Mouse (Mus musculus): ENCODE results near the gene Akap12. TPM values are rescaled to one million over a fixed set of nuclear protein-coding genes. Genes with fewer than 3 reads are reported as not detected.
A peak's percentile ranks its signal among the peaks of the same experiment; 100 is the strongest.

Gene Akap12
- polyA plus RNA-seq, 1 experiment from 2014 or later = 50.9 TPM

DNA sequence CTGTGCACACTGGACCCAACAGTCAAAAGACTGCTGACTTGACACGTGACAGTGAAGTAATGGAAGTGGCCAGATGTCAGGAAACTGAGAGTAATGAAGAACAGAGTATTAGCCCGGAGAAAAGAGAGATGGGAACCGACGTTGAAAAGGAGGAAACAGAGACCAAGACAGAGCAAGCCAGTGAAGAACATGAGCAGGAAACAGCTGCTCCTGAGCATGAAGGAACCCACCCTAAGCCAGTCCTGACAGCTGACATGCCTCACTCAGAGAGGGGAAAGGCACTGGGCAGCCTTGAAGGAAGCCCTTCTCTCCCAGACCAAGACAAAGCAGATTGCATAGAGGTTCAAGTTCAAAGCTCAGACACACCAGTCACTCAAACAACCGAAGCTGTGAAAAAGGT, 90.5 kb downstream of the Akap12 start:
- H3K27ac ChIP-seq (ENCODE audit: low read depth) = no peak overlapping the region
- DNase-seq (ENCODE audit: low spot score) = no peak
- no peaks in the 10 kb centered on the region for H3K27me3 ChIP-seq (replicated peaks; ENCODE audit: control insufficient read depth, insufficient read depth, low read length)
- ATAC-seq (replicated peaks; ENCODE audit: low FRiP score, low TSS enrichment, low read depth) = no peak
- H3K9ac ChIP-seq (ENCODE audit: low read length) = no peak overlapping the region
- H3K4me1 ChIP-seq (replicated peaks; ENCODE audit: control insufficient read depth, insufficient read depth, low read length) = no peaks in the 10 kb centered on the region
- H3K9me3 ChIP-seq (ENCODE audit: control insufficient read depth, low read length) = no peaks in the 10 kb centered on the region
- H3K36me3 ChIP-seq (ENCODE audit: control insufficient read depth, insufficient read depth, low read length) = peaks cover 65% of the 10 kb centered on the region
- no peak overlapping the region for H3K4me3 ChIP-seq (ENCODE audit: low read depth, low read length)
- 79% methylated on average over 5 of the region's 5 CpGs for WGBS
- no peak overlapping the region for H3K4me2 ChIP-seq (ENCODE audit: low read length)

DNA sequence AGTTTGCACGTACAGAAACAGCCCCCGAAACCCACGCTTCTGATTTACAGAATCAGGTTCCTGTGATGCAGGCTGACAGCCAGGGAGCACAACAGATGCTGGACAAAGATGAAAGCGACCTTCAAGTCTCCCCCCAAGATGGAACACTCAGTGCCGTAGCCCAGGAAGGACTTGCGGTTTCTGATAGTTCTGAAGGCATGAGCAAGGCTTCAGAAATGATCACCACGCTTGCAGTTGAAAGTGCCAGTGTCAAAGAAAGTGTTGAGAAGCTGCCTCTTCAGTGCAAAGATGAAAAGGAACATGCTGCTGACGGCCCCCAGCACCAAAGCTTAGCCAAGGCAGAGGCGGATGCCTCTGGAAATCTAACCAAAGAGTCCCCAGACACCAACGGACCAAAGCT, 91.3 kb downstream of the Akap12 start:
- Histone ChIP-seq H3K4me1 (replicated peaks; ENCODE audit: control insufficient read depth, insufficient read depth, low read length) (no peaks in the 10 kb centered on the region), H3K27ac (ENCODE audit: low read depth) (no peak overlapping the region), H3K36me3 (ENCODE audit: control insufficient read depth, insufficient read depth, low read length) (peaks cover 65% of the 10 kb centered on the region)

DNA sequence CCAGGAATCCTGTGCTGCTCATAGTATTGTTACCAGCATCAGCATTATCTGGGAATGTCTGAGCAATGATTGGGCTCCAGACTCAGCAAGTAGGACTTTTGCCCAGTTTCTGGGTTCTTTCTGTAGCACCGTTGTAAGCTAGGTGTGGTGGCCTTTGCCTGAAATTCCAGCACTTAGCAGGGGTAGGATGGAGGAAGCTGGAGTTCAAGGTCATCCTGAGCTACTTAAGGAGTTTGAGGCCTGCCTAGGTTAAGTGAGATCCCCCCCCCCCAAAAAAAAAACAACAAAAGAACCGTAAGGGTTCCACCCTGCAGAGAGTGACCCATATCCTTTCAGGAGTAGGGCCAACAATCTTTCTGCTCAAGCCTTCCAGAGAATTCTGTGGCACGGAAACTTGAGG, 98.4 kb downstream of the Akap12 start:
- Histone ChIP-seq H3K36me3 (ENCODE audit: control insufficient read depth, insufficient read depth, low read length) (peaks cover 38% of the 10 kb centered on the region), H3K4me2 (ENCODE audit: low read length) (no peak overlapping the region), H3K9me3 (ENCODE audit: control insufficient read depth, low read length) (peaks cover 6% of the 10 kb centered on the region; the same call in 1 of the 2 replicates), H3K4me3 (ENCODE audit: low read depth, low read length) (no peak overlapping the region), H3K4me1 (replicated peaks; ENCODE audit: control insufficient read depth, insufficient read depth, low read length) (no peaks in the 10 kb centered on the region), H3K27me3 (replicated peaks; ENCODE audit: control insufficient read depth, insufficient read depth, low read length) (no peaks in the 10 kb centered on the region), H3K9ac (ENCODE audit: low read length) (no peak overlapping the region), H3K27ac (ENCODE audit: low read depth) (no peak overlapping the region)
- DNase-seq (ENCODE audit: low spot score) (no peak), ATAC-seq (replicated peaks; ENCODE audit: low FRiP score, low TSS enrichment, low read depth) (no peak)
- 85% methylated on average over 3 of the region's 3 CpGs for WGBS

More for the DNA sequence above, 91.3 kb downstream of the Akap12 start:
- WGBS = 93% methylated on average over 10 of the region's 10 CpGs
- ATAC-seq (replicated peaks; ENCODE audit: low FRiP score, low TSS enrichment, low read depth) (no peak), DNase-seq (ENCODE audit: low spot score) (no peak)
- Histone ChIP-seq H3K4me3 (ENCODE audit: low read depth, low read length) (no peak overlapping the region), H3K4me2 (ENCODE audit: low read length) (no peak overlapping the region), H3K9me3 (ENCODE audit: control insufficient read depth, low read length) (peaks cover 2% of the 10 kb centered on the region; the same call in 1 of the 2 replicates), H3K9ac (ENCODE audit: low read length) (no peak overlapping the region), H3K27me3 (replicated peaks; ENCODE audit: control insufficient read depth, insufficient read depth, low read length) (no peaks in the 10 kb centered on the region)

DNA sequence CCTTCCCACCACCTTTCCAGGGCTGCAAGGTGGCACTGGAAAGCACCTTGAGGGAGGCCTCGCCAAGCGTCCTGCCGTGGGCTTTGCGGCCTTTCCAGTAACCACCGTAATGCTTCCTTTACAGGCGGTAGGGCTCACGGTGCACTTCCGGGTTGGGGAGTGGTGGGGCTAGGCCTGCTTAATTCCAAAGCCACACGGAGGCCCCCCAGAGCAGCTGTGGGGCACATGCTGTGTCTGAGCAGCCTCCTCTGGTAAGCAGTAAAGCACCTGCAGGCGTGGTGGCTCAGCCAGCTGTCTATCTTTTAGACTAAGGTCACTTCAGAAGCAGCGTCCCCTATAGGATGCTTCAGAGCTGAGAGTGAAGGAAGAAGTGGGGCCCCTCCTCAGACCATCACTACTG, 103.9 kb downstream of the Akap12 start:
- no peaks in the 10 kb centered on the region for H3K27me3 ChIP-seq (replicated peaks; ENCODE audit: control insufficient read depth, insufficient read depth, low read length)
- no peak overlapping the region for H3K4me2 ChIP-seq (ENCODE audit: low read length)
- peaks cover under 1% of the 10 kb centered on the region; the same call in 1 of the 2 replicates for H3K4me1 ChIP-seq (replicated peaks; ENCODE audit: control insufficient read depth, insufficient read depth, low read length)
- no peak overlapping the region for H3K9ac ChIP-seq (ENCODE audit: low read length)
- 91% methylated on average over 11 of the region's 11 CpGs for WGBS
- DNase-seq (ENCODE audit: low spot score) (no peak), ATAC-seq (replicated peaks; ENCODE audit: low FRiP score, low TSS enrichment, low read depth) (no peak)
- no peak overlapping the region for H3K4me3 ChIP-seq (ENCODE audit: low read depth, low read length)
- H3K27ac ChIP-seq (ENCODE audit: low read depth) = no peak overlapping the region
- H3K9me3 ChIP-seq (ENCODE audit: control insufficient read depth, low read length) = no peaks in the 10 kb centered on the region
- peaks cover 49% of the 10 kb centered on the region for H3K36me3 ChIP-seq (ENCODE audit: control insufficient read depth, insufficient read depth, low read length)

DNA sequence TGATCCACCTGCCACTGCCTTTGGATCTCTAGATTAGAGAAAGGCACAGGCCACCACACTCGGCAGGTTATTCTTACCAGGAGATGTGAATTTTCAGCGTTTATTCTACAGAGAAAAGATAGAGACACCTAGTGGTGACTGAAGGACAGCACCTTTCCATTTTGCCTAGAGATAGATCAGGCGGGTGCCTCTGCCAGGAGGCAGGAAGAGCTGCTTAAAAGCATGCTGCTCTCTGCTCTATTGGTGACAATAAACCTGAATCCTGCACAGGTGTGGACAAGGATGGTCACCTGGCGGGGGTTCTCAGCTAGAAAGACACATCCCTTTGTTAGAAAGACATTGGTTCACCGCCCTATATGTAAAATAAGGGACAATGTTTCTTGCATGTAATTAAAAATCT, 105.8 kb downstream of the Akap12 start:
- Histone ChIP-seq H3K36me3 (ENCODE audit: control insufficient read depth, insufficient read depth, low read length) (peaks cover 39% of the 10 kb centered on the region), H3K4me3 (ENCODE audit: low read depth, low read length) (no peak overlapping the region), H3K27me3 (replicated peaks; ENCODE audit: control insufficient read depth, insufficient read depth, low read length) (no peaks in the 10 kb centered on the region), H3K9me3 (ENCODE audit: control insufficient read depth, low read length) (no peaks in the 10 kb centered on the region), H3K9ac (ENCODE audit: low read length) (no peak overlapping the region), H3K27ac (ENCODE audit: low read depth) (no peak overlapping the region), H3K4me1 (replicated peaks; ENCODE audit: control insufficient read depth, insufficient read depth, low read length) (peaks cover 14% of the 10 kb centered on the region), H3K4me2 (ENCODE audit: low read length) (no peak overlapping the region)
- ATAC-seq (replicated peaks; ENCODE audit: low FRiP score, low TSS enrichment, low read depth) (no peak), DNase-seq (ENCODE audit: low spot score) (no peak)
- 44% methylated on average over 5 of the region's 5 CpGs for WGBS

DNA sequence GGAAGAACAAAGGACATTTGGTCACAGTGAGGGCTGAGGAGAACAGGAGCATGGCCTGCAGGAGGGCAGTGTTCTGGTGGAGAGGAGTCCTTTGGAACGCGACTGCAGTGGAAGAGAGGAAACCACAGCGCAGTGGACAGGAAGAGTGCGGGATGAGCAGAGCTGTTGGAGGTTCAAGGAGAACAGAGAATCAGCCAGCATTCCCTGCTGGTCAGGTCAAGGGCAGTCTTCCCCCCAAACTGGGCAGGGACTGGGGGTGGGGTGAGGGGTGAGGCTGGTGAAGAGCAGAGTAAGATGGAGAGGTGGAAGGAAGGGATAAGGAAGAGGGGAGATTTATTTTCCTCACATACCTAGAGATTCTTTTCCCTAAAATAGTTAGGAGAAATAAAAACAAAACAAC, 107.4 kb downstream of the Akap12 start:
- Histone ChIP-seq H3K4me2 (ENCODE audit: low read length) (no peak overlapping the region), H3K4me1 (replicated peaks; ENCODE audit: control insufficient read depth, insufficient read depth, low read length) (peaks cover 16% of the 10 kb centered on the region), H3K4me3 (ENCODE audit: low read depth, low read length) (no peak overlapping the region), H3K9ac (ENCODE audit: low read length) (no peak overlapping the region), H3K27ac (ENCODE audit: low read depth) (no peak overlapping the region), H3K9me3 (ENCODE audit: control insufficient read depth, low read length) (no peaks in the 10 kb centered on the region), H3K36me3 (ENCODE audit: control insufficient read depth, insufficient read depth, low read length) (peaks cover 28% of the 10 kb centered on the region), H3K27me3 (replicated peaks; ENCODE audit: control insufficient read depth, insufficient read depth, low read length) (no peaks in the 10 kb centered on the region)
- ATAC-seq (replicated peaks; ENCODE audit: low FRiP score, low TSS enrichment, low read depth) (no peak), DNase-seq (ENCODE audit: low spot score) (no peak)
- WGBS = 93% methylated on average over 4 of the region's 4 CpGs

- no peak overlapping the region for H3K4me3 ChIP-seq (ENCODE audit: low read depth, low read length)
Measured at GRCm38 (mm10) chr10:4374239-4374638, 108.1 kb downstream of the Akap12 start.

GRCm38 (mm10) chr10:4374734-4375133, 108.6 kb downstream of the Akap12 start:
- no peaks in the 10 kb centered on the region for H3K9me3 ChIP-seq (ENCODE audit: control insufficient read depth, low read length)
- no peak for ATAC-seq (replicated peaks; ENCODE audit: low FRiP score, low TSS enrichment, low read depth)

More at GRCm38 (mm10) chr10:4374239-4374638, 108.1 kb downstream of the Akap12 start:
- Histone ChIP-seq H3K4me2 (ENCODE audit: low read length) (no peak overlapping the region), H3K36me3 (ENCODE audit: control insufficient read depth, insufficient read depth, low read length) (peaks cover 22% of the 10 kb centered on the region), H3K27me3 (replicated peaks; ENCODE audit: control insufficient read depth, insufficient read depth, low read length) (no peaks in the 10 kb centered on the region), H3K27ac (ENCODE audit: low read depth) (no peak overlapping the region), H3K9ac (ENCODE audit: low read length) (no peak overlapping the region), H3K9me3 (ENCODE audit: control insufficient read depth, low read length) (no peaks in the 10 kb centered on the region), H3K4me1 (replicated peaks; ENCODE audit: control insufficient read depth, insufficient read depth, low read length) (peaks cover 16% of the 10 kb centered on the region)
- 91% methylated on average over 7 of the region's 7 CpGs for WGBS
- DNase-seq (ENCODE audit: low spot score) (no peak), ATAC-seq (replicated peaks; ENCODE audit: low FRiP score, low TSS enrichment, low read depth) (no peak)

GRCm38 (mm10) chr10:4375267-4375666, 109.1 kb downstream of the Akap12 start:
- peak overlapping the region; percentile 57; the same call in 1 of the 2 replicates for H3K27ac ChIP-seq (ENCODE audit: low read depth)

More at GRCm38 (mm10) chr10:4374734-4375133, 108.6 kb downstream of the Akap12 start:
- H3K36me3 ChIP-seq (ENCODE audit: control insufficient read depth, insufficient read depth, low read length) = peaks cover 17% of the 10 kb centered on the region; the same call in 1 of the 2 replicates
- H3K27me3 ChIP-seq (replicated peaks; ENCODE audit: control insufficient read depth, insufficient read depth, low read length) = no peaks in the 10 kb centered on the region
- no peak overlapping the region for H3K9ac ChIP-seq (ENCODE audit: low read length)
- DNase-seq (ENCODE audit: low spot score) = no peak
- no peak overlapping the region for H3K4me2 ChIP-seq (ENCODE audit: low read length)
- no peak overlapping the region for H3K27ac ChIP-seq (ENCODE audit: low read depth)
- H3K4me1 ChIP-seq (replicated peaks; ENCODE audit: control insufficient read depth, insufficient read depth, low read length) = peaks cover 16% of the 10 kb centered on the region
- H3K4me3 ChIP-seq (ENCODE audit: low read depth, low read length) = no peak overlapping the region
- 85% methylated on average over 4 of the region's 4 CpGs for WGBS

More at GRCm38 (mm10) chr10:4375267-4375666, 109.1 kb downstream of the Akap12 start:
- no peak overlapping the region for H3K9ac ChIP-seq (ENCODE audit: low read length)
- H3K9me3 ChIP-seq (ENCODE audit: control insufficient read depth, low read length) = no peaks in the 10 kb centered on the region
- no peak for DNase-seq (ENCODE audit: low spot score)
- peaks cover 11% of the 10 kb centered on the region; the same call in 1 of the 2 replicates for H3K36me3 ChIP-seq (ENCODE audit: control insufficient read depth, insufficient read depth, low read length)
- peaks cover 16% of the 10 kb centered on the region for H3K4me1 ChIP-seq (replicated peaks; ENCODE audit: control insufficient read depth, insufficient read depth, low read length)
- no peak overlapping the region for H3K4me2 ChIP-seq (ENCODE audit: low read length)
- H3K27me3 ChIP-seq (replicated peaks; ENCODE audit: control insufficient read depth, insufficient read depth, low read length) = no peaks in the 10 kb centered on the region
- WGBS = 67% methylated on average over 7 of the region's 7 CpGs
- no peak overlapping the region for H3K4me3 ChIP-seq (ENCODE audit: low read depth, low read length)
- no peak for ATAC-seq (replicated peaks; ENCODE audit: low FRiP score, low TSS enrichment, low read depth)
